Mouse (Mus musculus) thymus, postnatal 4 days (tissue): ENCODE measurements around the gene Ccr5.
"Not testable (repeated sequence)": the region's sequence is repeated elsewhere in the genome, so short reads cannot be mapped to it uniquely, and the experiment has no call there.

Experiments
- DNase-seq: peaks from one replicate; pipeline ENCODE4 v3.0.0; 2021

Gene Ccr5

GRCm38 (mm10) chr9:124121387-124122184, at the start of gene Ccr5:
Ccr5 (plus strand) TSS chr9:124121543.
- peak; percentile 23 for DNase-seq

GRCm38 (mm10) chr9:124079803-124080202, 41.5 kb upstream of the Ccr5 start:
- DNase-seq, result no peak

- not testable (repeated sequence) for DNase-seq
Measured at GRCm38 (mm10) chr9:124080471-124080870, 40.9 kb upstream of the Ccr5 start.

- DNase-seq, result no peak
Measured at GRCm38 (mm10) chr9:124090441-124090840, 30.9 kb upstream of the Ccr5 start.

GRCm38 (mm10) chr9:124099127-124099526, 22.2 kb upstream of the Ccr5 start:
- no peak for DNase-seq

GRCm38 (mm10) chr9:124100357-124100756, 21.0 kb upstream of the Ccr5 start:
- DNase-seq, result no peak

- no peak for DNase-seq
Measured at GRCm38 (mm10) chr9:124101723-124102122, 19.6 kb upstream of the Ccr5 start, which contains the start of gene Ccr2. Ccr2 (plus strand) TSS chr9:124101950.

- no peak for DNase-seq
Measured at GRCm38 (mm10) chr9:124103199-124103598, 18.1 kb upstream of the Ccr5 start.

- DNase-seq, result no peak
Measured at GRCm38 (mm10) chr9:124105196-124105595, 16.1 kb upstream of the Ccr5 start.

GRCm38 (mm10) chr9:124107232-124107631, 14.1 kb upstream of the Ccr5 start:
- DNase-seq, result no peak

GRCm38 (mm10) chr9:124108356-124109127, 12.8 kb upstream of the Ccr5 start:
- no peak for DNase-seq

- no peak for DNase-seq
Measured at GRCm38 (mm10) chr9:124111997-124112396, 9.3 kb upstream of the Ccr5 start.

- DNase-seq, result no peak
Measured at GRCm38 (mm10) chr9:124112591-124113239, 8.6 kb upstream of the Ccr5 start.

GRCm38 (mm10) chr9:124113777-124114176, 7.6 kb upstream of the Ccr5 start:
- DNase-seq, result no peak

GRCm38 (mm10) chr9:124118489-124118888, 2.9 kb upstream of the Ccr5 start:
- DNase-seq, result peak; percentile 85

- no peak for DNase-seq
Measured at GRCm38 (mm10) chr9:124125576-124125975, 4.2 kb downstream of the Ccr5 start.

- DNase-seq, result peak; percentile 30
Measured at GRCm38 (mm10) chr9:124126373-124126772, 5.0 kb downstream of the Ccr5 start.

GRCm38 (mm10) chr9:124127412-124127811, 6.1 kb downstream of the Ccr5 start:
- no peak for DNase-seq

- DNase-seq, result peak; percentile 46
Measured at GRCm38 (mm10) chr9:124128379-124128778, 7.0 kb downstream of the Ccr5 start.

GRCm38 (mm10) chr9:124132899-124133298, 11.6 kb downstream of the Ccr5 start:
- DNase-seq, result not testable (repeated sequence)

- DNase-seq, result not testable (repeated sequence)
Measured at GRCm38 (mm10) chr9:124134919-124135318, 13.6 kb downstream of the Ccr5 start.

- DNase-seq, result no peak
Measured at GRCm38 (mm10) chr9:124137619-124138018, 16.3 kb downstream of the Ccr5 start.

GRCm38 (mm10) chr9:124138055-124138775, 16.9 kb downstream of the Ccr5 start:
- no peak for DNase-seq
